Mouse (Mus musculus): ENCODE data around the gene Olfr743.
"Not testable (repeated sequence)": the region's sequence is repeated elsewhere in the genome, so short reads cannot be mapped to it uniquely, and the experiment has no call there.

Olfr743 gene

DNA sequence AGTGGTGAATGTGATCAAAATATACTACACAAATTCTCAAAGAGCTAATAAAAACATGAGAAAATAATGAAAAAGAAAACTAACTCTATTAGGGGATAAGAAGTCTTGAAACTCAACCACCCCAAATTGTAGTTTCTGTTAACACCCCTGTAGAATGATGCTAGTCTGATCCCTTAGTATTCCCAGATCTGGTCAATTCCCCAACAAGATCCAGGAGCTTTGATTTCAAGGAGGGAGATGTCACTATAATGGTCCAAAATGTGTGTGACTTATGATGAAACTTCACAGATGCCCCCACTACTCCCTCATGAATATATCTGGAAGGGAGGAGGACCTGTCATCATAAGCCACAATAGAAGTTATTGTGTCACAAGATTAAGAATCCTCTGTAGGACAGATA is at the start of gene Olfr743:
Olfr743 (plus strand) TSS at position 301 of the 400 bp plus-strand sequence.
- no peak for DNase-seq

DNA sequence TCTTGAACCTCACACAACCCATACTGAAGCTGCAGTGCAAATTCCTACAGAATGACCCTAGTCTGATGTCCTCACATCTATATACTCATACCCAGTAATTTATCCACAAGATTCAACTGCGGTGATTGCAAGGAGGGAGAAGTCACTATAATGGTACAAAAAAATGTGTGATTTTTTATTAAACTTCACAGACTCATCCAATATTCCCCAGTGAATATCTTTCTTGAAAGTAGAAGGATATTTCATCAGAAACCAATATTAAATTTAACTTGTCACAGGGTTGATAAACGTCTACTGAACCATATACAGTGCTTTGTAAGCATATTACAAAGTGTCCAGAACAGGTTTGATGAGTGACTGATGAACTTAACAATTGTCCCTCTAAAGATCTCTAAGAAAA is 49.2 kb upstream of the Olfr743 start, which contains the start of gene Olfr741:
Olfr741 (plus strand) TSS at position 301 of the 400 bp plus-strand sequence.
- no peak for DNase-seq

DNA sequence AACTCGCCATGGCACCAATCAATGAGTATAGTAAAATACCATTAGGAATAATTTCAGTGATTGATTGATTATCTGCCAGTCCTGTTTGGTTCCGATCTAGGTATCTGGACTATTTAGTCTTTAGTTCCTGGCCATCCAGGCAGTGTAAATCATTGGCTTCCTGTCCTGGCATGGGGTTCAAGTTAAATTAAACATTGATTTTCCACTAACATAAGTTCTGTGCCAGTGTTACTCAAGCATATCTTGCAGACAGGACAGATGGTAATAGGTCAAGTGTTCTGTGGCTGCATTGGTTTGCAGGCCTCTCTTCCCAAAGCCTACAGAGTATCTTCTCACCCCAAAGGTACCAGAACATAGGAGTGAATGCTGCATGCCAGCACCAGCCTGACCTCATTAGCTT is 43.2 kb upstream of the Olfr743 start:
- no peak for DNase-seq

GRCm38 (mm10) chr14:50503300-50503699 is 18.3 kb upstream of the Olfr743 start, which contains the start of gene Olfr742:
Gene Olfr742, plus strand, starts transcription at chr14:50503600.
- no peak for DNase-seq

GRCm38 (mm10) chr14:50552734-50553133 is 31.1 kb downstream of the Olfr743 start:
- no peak for DNase-seq

DNA sequence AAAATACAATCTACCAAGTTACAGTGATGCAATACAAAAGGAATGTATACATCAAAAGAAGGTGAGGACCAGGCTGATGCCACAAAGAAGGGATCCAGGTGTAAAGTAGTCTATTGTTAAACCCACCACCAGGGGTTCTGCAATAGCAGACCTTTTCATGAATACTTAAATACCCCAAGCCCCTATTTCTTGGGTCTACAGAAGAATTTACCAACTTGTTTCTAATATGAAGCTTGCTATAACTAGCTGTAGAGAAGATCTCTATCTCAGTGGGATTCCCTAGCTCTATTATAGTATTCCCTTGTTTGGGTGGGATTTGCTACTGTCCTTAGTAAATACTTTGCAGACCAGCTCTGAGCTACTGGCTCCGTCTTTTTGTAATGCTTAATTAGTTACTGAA is 51.4 kb downstream of the Olfr743 start:
- not testable (repeated sequence) for DNase-seq
